Mouse (Mus musculus): ENCODE results near the gene Rora.

DNA sequence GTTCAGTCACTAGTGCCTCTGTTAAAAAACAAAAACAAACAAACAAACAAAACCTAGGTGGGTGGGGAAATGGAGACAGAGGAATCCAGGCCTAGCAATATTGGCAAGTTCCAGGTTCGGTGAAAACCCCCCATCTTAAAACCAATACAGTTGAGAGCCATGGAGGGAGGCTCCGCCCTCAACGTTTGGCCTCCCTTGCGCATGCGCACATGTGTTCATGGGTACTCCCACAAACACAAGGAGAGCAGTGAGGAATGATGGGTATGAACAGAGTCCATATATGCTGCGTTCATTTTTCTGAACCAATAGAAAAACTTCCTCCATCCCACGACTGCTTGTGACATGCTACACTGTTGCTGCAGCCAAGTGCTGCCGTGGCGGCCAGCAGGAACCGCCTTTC lies 690.3 kb downstream of the Rora start:
- no peak for TF ChIP-seq CTCF (IDR thresholded peaks at IDR 0.05; ENCODE audit: borderline replicate concordance, control insufficient read depth, extremely low read depth, insufficient read depth, low read length, poor library complexity)
- TF ChIP-seq POLR2A (IDR thresholded peaks at IDR 0.05; ENCODE audit: control insufficient read depth, extremely low read depth, insufficient read depth, low read length, poor library complexity) = no peak

Measured in thymus, adult 2 months (tissue).